Mouse (Mus musculus): Measurements from ENCODE around the gene Slfn3. TPM values are rescaled to one million over a fixed set of nuclear protein-coding genes. Genes with fewer than 3 reads are reported as not detected.
A peak's percentile ranks its signal among the peaks of the same experiment; 100 is the strongest.
"Not testable (repeated sequence)": the region's sequence is repeated elsewhere in the genome, so short reads cannot be mapped to it uniquely, and the experiment has no call there.

The Slfn3 gene
- 1.3 TPM in 2 replicates for polyA plus RNA-seq (2015; fragmentation: Nextera tagmentation; extraction: Ambion mirVana)

- no peaks in the 10 kb centered on the region for H3K36me3 ChIP-seq
- peak within 1 kb of the TSS; percentile 7; the same call in 1 of the 2 replicates for H3K27ac ChIP-seq
- H3K27me3 ChIP-seq: no peaks in the 10 kb centered on the region
- H3K9ac ChIP-seq: no peak within 1 kb of the TSS
- ATAC-seq (replicated peaks; ENCODE audit: insufficient number of reproducible peaks, insufficient read depth, low FRiP score, low read depth): no peak
- no peaks in the 10 kb centered on the region for H3K4me1 ChIP-seq (replicated peaks)
- no peaks in the 10 kb centered on the region for H3K9me3 ChIP-seq (replicated peaks)
- WGBS: 63% methylated on average over 12 of the region's 12 CpGs
- peak within 1 kb of the TSS; percentile 43 for H3K4me2 ChIP-seq
- peak within 1 kb of the TSS; percentile 36 for H3K4me3 ChIP-seq
Observed at GRCm38 (mm10) chr11:83191134-83191893, at the start of gene Slfn3. Slfn3 (plus strand) TSS chr11:83191330.

DNA sequence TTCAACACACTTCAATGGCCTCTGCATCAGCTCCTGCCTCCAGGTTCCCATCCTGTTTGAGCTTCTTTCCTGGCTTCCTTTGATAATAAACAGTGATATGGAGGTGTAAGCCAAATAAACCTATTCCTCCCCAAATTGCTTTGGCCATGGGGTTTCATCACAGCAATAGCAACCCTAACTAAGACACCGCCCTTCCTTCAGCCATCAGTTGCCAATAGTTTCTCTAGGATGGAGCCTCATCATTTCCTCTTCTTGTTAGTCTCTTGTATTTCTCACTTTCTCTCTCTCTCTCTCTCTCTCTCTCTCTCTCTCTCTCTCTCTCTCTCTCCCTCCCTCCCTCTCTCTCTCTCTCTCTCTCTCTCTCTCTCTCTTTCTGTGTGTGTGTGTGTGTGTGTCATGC, 42.2 kb upstream of the Slfn3 start:
- WGBS: no CpG with 5 or more reads among the region's 1 CpGs
- H3K4me3 ChIP-seq; H3K9me3 ChIP-seq (replicated peaks); ATAC-seq (replicated peaks; ENCODE audit: insufficient number of reproducible peaks, insufficient read depth, low FRiP score, low read depth); H3K27ac ChIP-seq; H3K4me1 ChIP-seq (replicated peaks); H3K27me3 ChIP-seq; H3K36me3 ChIP-seq; H3K4me2 ChIP-seq; H3K9ac ChIP-seq: not testable (repeated sequence)

DNA sequence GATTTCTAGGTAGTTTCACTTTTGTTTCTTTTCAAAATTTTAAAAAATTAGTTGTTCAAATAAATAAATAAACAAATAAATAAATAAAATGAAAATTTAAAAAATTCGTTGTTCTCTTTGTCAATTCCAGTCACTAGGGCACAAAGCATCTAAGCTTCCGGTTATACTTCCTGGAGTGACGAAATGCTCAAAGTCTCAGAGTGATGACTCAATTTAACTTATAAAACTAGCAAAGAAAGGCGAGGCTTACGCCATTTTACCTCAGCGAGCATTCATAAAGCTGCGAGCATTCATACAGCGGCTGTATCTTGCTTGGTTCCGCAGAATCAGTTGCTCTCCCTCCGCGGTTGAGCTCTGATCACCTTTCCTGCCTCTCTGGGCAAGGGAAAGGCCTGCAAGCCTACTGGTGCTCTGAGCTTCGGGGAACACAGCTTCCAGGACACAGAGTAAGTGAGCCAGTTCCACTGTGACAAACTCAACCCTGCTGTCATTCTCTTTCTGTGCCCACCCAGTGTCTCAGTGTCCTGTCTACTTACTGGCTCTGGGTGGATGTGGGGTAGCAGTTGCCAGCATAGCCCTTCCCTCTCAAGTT, 16.1 kb upstream of the Slfn3 start, which contains the start of gene Slfn4:
Gene Slfn4, plus strand, starts transcription at position 239 of the 592 bp plus-strand sequence.
- H3K4me2 ChIP-seq: no peak within 1 kb of the TSS
- no peak within 1 kb of the TSS for H3K9ac ChIP-seq
- H3K27me3 ChIP-seq: no peaks in the 10 kb centered on the region
- no peaks in the 10 kb centered on the region for H3K36me3 ChIP-seq
- H3K9me3 ChIP-seq (replicated peaks): no peaks in the 10 kb centered on the region
- no peak for ATAC-seq (replicated peaks; ENCODE audit: insufficient number of reproducible peaks, insufficient read depth, low FRiP score, low read depth)
- H3K4me1 ChIP-seq (replicated peaks): no peaks in the 10 kb centered on the region
- H3K27ac ChIP-seq: no peak within 1 kb of the TSS
- no peak within 1 kb of the TSS for H3K4me3 ChIP-seq
- WGBS: 81% methylated on average over 12 of the region's 12 CpGs

DNA sequence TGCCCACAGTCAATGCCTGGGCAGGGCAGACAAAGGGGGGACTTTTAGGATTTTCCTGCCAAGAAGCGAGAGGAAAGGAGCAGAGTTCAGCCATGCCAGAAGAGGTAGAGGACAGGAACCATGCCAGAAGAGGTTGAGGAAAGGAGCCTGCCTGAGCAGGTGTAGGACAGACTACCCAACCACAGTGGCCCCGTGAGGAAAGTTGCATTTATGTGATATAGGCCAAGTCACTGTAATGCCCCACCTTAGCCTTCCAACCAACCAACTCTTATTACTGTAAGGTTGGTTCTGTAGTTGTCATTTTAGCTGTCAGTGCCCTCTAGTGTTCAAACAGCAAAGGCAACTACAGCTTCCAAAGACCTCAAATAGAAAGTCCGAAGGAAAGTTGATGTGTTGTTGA, 871 bp downstream of the Slfn3 start:
- H3K4me1 ChIP-seq (replicated peaks): no peaks in the 10 kb centered on the region
- no peaks in the 10 kb centered on the region for H3K9me3 ChIP-seq (replicated peaks)
- H3K36me3 ChIP-seq: no peaks in the 10 kb centered on the region
- H3K9ac ChIP-seq: no peak overlapping the region
- peak overlapping the region; percentile 43 for H3K4me2 ChIP-seq
- peak overlapping the region; percentile 36 for H3K4me3 ChIP-seq
- peak overlapping the region; percentile 7; the same call in 1 of the 2 replicates for H3K27ac ChIP-seq
- ATAC-seq (replicated peaks; ENCODE audit: insufficient number of reproducible peaks, insufficient read depth, low FRiP score, low read depth): no peak
- H3K27me3 ChIP-seq: no peaks in the 10 kb centered on the region
- 45% methylated on average over 3 of the region's 3 CpGs for WGBS

GRCm38 (mm10) chr11:83205002-83205401, 13.9 kb downstream of the Slfn3 start:
- H3K4me2 ChIP-seq: no peak overlapping the region
- ATAC-seq (replicated peaks; ENCODE audit: insufficient number of reproducible peaks, insufficient read depth, low FRiP score, low read depth): no peak
- no peak overlapping the region for H3K9ac ChIP-seq
- no peaks in the 10 kb centered on the region for H3K4me1 ChIP-seq (replicated peaks)
- no peak overlapping the region for H3K27ac ChIP-seq
- H3K9me3 ChIP-seq (replicated peaks): no peaks in the 10 kb centered on the region
- H3K4me3 ChIP-seq: no peak overlapping the region
- H3K27me3 ChIP-seq: no peaks in the 10 kb centered on the region
- no peaks in the 10 kb centered on the region for H3K36me3 ChIP-seq

DNA sequence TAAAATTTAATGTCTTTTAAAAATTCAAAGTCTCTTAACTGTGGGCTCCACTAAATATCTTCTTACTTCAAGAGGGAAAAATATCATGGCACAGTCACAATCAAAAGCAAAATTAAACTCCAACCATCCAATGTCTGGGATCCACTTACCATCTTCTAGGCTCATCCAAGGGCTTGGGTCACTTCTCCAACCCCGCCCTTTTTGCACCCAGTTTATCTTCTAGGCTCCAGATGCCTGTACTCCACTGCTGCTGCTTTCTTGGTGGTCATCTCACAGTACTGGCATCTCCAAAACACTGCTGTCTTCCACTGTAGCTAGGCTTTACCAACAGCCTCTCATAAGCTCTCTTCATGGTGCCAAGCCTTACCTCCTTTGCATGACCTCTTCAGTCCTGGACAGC, 25.0 kb downstream of the Slfn3 start:
- WGBS: 79% methylated on average over 1 of the region's 1 CpGs
- no peak for ATAC-seq (replicated peaks; ENCODE audit: insufficient number of reproducible peaks, insufficient read depth, low FRiP score, low read depth)

DNA sequence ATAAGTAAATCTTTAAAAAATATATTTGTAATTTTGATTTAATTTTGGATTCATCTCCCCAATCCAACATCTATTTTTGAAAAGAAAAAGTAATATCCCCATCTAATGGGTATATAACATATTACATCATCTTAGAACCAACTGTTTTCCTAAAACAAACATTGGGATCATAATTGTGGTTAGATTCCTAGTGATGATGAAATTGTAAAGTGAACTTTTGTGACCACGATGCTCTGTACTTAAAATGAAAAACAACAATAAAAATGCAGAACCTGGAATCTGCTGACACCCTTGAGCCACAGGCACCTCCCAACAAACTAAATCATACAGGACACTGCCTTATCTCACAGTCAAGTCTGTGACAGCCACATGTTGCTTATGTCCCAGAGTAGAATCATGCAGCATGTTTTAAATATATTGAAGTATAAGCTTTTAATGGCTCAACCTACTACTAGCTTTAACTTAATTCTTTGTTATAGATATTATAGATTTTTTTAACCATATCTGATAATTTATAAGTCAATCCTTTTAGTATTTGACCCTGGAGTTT, 30.3 kb downstream of the Slfn3 start:
- no peaks in the 10 kb centered on the region for H3K4me1 ChIP-seq (replicated peaks)
- no peak overlapping the region for H3K9ac ChIP-seq
- no peak overlapping the region for H3K4me3 ChIP-seq
- WGBS: 80% methylated on average over 1 of the region's 1 CpGs
- ATAC-seq (replicated peaks; ENCODE audit: insufficient number of reproducible peaks, insufficient read depth, low FRiP score, low read depth): no peak
- H3K36me3 ChIP-seq: no peaks in the 10 kb centered on the region
- H3K27me3 ChIP-seq: no peaks in the 10 kb centered on the region
- H3K4me2 ChIP-seq: no peak overlapping the region
- no peak overlapping the region for H3K27ac ChIP-seq
- no peaks in the 10 kb centered on the region for H3K9me3 ChIP-seq (replicated peaks)

More for the DNA sequence above, 25.0 kb downstream of the Slfn3 start:
- no peaks in the 10 kb centered on the region for H3K4me1 ChIP-seq (replicated peaks)
- H3K9ac ChIP-seq: no peak overlapping the region
- no peak overlapping the region for H3K27ac ChIP-seq
- no peak overlapping the region for H3K4me2 ChIP-seq
- H3K27me3 ChIP-seq: no peaks in the 10 kb centered on the region
- no peaks in the 10 kb centered on the region for H3K9me3 ChIP-seq (replicated peaks)
- H3K36me3 ChIP-seq: no peaks in the 10 kb centered on the region
- H3K4me3 ChIP-seq: no peak overlapping the region

DNA sequence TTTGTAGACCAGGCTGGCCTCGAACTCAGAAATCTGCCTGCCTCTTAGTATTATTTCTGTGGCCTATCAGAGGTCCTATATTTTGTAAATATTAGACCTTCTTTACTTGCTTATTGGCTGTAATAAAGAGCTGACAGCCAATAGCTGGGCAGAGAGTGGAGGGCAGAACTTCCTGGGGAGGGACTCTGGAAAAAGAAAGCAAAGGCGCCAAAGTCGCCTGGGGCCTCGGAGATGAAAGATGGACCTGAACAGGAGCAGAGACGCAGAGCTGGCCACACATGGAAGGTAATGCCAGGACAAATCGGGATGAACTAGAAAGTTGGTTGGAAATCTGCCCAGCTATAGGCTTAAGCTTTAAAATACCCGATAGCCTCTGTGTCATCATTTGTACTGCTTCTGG, 32.2 kb downstream of the Slfn3 start:
- WGBS: 60% methylated on average over 7 of the region's 7 CpGs
- Histone ChIP-seq H3K27ac (no peak overlapping the region), H3K27me3 (no peaks in the 10 kb centered on the region), H3K9ac (no peak overlapping the region), H3K9me3 (replicated peaks) (no peaks in the 10 kb centered on the region), H3K4me1 (replicated peaks) (no peaks in the 10 kb centered on the region), H3K4me3 (peak overlapping the region; percentile 24; the same call in 1 of the 2 replicates), H3K4me2 (peak overlapping the region; percentile 25; the same call in 1 of the 2 replicates), H3K36me3 (no peaks in the 10 kb centered on the region)
- ATAC-seq (replicated peaks; ENCODE audit: insufficient number of reproducible peaks, insufficient read depth, low FRiP score, low read depth): no peak

DNA sequence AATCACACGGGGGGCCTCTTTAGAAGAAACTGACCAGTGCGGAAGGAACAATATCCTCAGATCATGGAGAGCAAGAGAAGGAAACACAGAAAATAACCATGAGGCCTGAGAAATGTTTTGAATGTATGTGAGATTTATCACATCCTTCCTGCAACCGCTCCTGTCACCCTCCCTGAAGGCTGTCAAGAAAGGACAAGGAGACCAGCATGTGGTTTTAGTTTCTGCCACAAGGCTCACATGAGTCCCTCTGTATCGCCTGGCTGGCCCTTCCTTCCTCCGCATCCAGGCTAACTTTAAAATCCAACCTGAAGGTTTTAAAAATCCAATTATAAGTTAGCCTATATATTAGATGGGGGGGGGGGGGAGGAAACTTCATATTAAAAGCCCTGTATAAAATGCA, 32.7 kb downstream of the Slfn3 start:
- ATAC-seq (replicated peaks; ENCODE audit: insufficient number of reproducible peaks, insufficient read depth, low FRiP score, low read depth); H3K9me3 ChIP-seq (replicated peaks); H3K27me3 ChIP-seq; H3K36me3 ChIP-seq; H3K27ac ChIP-seq; H3K9ac ChIP-seq; H3K4me1 ChIP-seq (replicated peaks): not testable (repeated sequence)
- Histone ChIP-seq H3K4me3 (peak overlapping the region; percentile 24; the same call in 1 of the 2 replicates), H3K4me2 (peak overlapping the region; percentile 25; the same call in 1 of the 2 replicates)
- 62% methylated on average over 5 of the region's 5 CpGs for WGBS

DNA sequence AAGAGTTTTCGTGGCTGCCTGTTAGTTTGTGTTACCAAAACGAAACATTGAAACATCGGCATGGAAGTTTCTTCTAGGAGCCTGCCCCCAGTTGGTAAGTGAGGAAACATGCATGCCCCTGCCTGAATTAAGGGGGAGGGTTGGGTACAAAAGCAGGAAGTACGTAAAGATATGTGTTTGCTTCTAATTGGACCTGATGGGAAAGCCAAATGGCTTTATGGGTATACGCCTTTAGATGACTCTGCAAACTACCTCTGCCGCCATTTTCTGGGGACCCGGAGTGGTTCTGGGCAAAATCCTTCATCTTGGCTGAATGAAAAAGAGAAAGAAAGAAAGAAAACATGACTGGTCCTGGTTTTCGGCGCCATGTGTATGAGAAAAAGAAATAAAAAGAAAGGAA, 33.1 kb downstream of the Slfn3 start:
- Histone ChIP-seq H3K9ac (no peak overlapping the region), H3K36me3 (no peaks in the 10 kb centered on the region), H3K4me2 (no peak overlapping the region), H3K27me3 (no peaks in the 10 kb centered on the region), H3K9me3 (replicated peaks) (no peaks in the 10 kb centered on the region), H3K4me1 (replicated peaks) (no peaks in the 10 kb centered on the region), H3K27ac (no peak overlapping the region), H3K4me3 (peak overlapping the region; percentile 24)
- no peak for ATAC-seq (replicated peaks; ENCODE audit: insufficient number of reproducible peaks, insufficient read depth, low FRiP score, low read depth)
- WGBS: 79% methylated on average over 9 of the region's 9 CpGs

DNA sequence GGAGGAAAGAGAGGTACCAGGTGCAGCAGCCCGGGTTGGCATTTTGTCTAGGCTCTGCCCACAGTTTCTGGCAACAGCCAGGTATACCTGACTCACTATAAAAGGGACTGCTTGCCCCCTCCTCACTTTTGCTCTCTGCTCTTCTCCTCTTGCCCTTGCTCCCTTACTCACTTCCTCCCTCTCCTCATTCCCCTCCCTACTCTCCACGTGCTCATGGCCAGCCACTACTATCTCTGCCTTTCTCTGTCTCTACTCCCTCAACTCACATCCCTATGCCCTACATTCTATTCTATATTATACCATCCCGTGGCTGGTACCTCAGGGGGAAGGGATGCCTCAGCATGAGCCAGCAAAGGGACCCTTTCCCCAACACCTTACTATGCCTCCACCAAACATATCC, 33.6 kb downstream of the Slfn3 start:
- no peaks in the 10 kb centered on the region for H3K4me1 ChIP-seq (replicated peaks)
- H3K9ac ChIP-seq: no peak overlapping the region
- no peaks in the 10 kb centered on the region for H3K27me3 ChIP-seq
- H3K9me3 ChIP-seq (replicated peaks): no peaks in the 10 kb centered on the region
- H3K4me3 ChIP-seq: peak overlapping the region; percentile 24
- no peaks in the 10 kb centered on the region for H3K36me3 ChIP-seq
- 62% methylated on average over 3 of the region's 3 CpGs for WGBS
- no peak overlapping the region for H3K27ac ChIP-seq
- no peak for ATAC-seq (replicated peaks; ENCODE audit: insufficient number of reproducible peaks, insufficient read depth, low FRiP score, low read depth)
- no peak overlapping the region for H3K4me2 ChIP-seq
